Mouse (Mus musculus) neural tube, embryonic 11.5 days (tissue): Measurements from ENCODE around the gene Prr5. TPM values are rescaled to one million over a fixed set of nuclear protein-coding genes. Genes with fewer than 3 reads are reported as not detected.

ENCODE experiments used
- ATAC-seq: fragments of 200-750 bp; cut with Nextera tagmentation; 2 replicates; pipeline ENCODE4 v1.8.0; 2017; ENCODE audit warnings: moderate number of reproducible peaks, mild to moderate bottlenecking, moderate TSS enrichment, moderate library complexity; ENCODE audit not compliant: insufficient read depth, low FRiP score, low TSS enrichment
- DNase-seq: peaks from one replicate; pipeline ENCODE4 v3.0.0-alpha.2; 2015; ENCODE audit warnings: low spot score
- H3K27ac ChIP-seq: fragments of 300-500 bp; sonication (generic); 2 replicates; pipeline ENCODE4 v1.5.1; 2014; ENCODE audit warnings: low read depth, mild to moderate bottlenecking, low read length
- H3K27me3 ChIP-seq: fragments of 300-500 bp; sonication (generic); 2 replicates; pipeline ENCODE4 v1.6.1; 2014; ENCODE audit warnings: mild to moderate bottlenecking, low read length, mixed read lengths; ENCODE audit not compliant: control insufficient read depth, insufficient read depth
- H3K36me3 ChIP-seq: fragments of 300-500 bp; sonication (generic); 2 replicates; pipeline ENCODE4 v1.6.1; 2014; ENCODE audit warnings: mild to moderate bottlenecking, low read length, moderate library complexity, mixed read lengths; ENCODE audit not compliant: control insufficient read depth, insufficient read depth
- H3K4me1 ChIP-seq: fragments of 300-500 bp; sonication (generic); 2 replicates; pipeline ENCODE4 v1.6.1; 2014; ENCODE audit warnings: low read length, mixed read lengths; ENCODE audit not compliant: control insufficient read depth, insufficient read depth
- H3K4me2 ChIP-seq: fragments of 300-500 bp; sonication (generic); 2 replicates; pipeline ENCODE4 v1.6.1; 2014; ENCODE audit warnings: low read depth, mild to moderate bottlenecking, moderate library complexity
- H3K4me3 ChIP-seq: fragments of 300-500 bp; sonication (generic); 2 replicates; pipeline ENCODE4 v1.5.1; 2014; ENCODE audit warnings: low read depth, low read length
- H3K9ac ChIP-seq: fragments of 300-500 bp; sonication (generic); 2 replicates; pipeline ENCODE4 v1.6.1; 2014; ENCODE audit warnings: mild to moderate bottlenecking, low read length
- H3K9me3 ChIP-seq: fragments of 300-500 bp; sonication (generic); 2 replicates; pipeline ENCODE4 v1.6.1; 2016; ENCODE audit warnings: low read length; ENCODE audit not compliant: control insufficient read depth
- WGBS: fragments of 180-500 bp; shearing (Covaris S2); extraction: QIAGEN DNeasy Blood & Tissue Kit; methylation state at CpG from one replicate; pipeline ENCODE4 v1.1.7; 2014; 5-methylcytosine and 5-hydroxymethylcytosine counted together
- polyA plus RNA-seq: library from polyadenylated mRNA; unstranded; fragments of >200 nt; fragmentation: Nextera tagmentation; extraction: Ambion mirVana; gene quantifications from 2 replicates; pipeline ENCODE4 v1.2.1, GENCODE M21; 2014

Gene Prr5
- polyA plus RNA-seq, 1 experiment from 2014 or later: 19.3 TPM

GRCm38 (mm10) chr15:84736346-84736993, 67.0 kb downstream of the Prr5 start:
- WGBS: 65% methylated on average over 11 of the region's 11 CpGs
- no peak overlapping the region for H3K27ac ChIP-seq

GRCm38 (mm10) chr15:84736994-84737346, 67.5 kb downstream of the Prr5 start:
- WGBS: 52% methylated on average over 2 of the region's 4 CpGs

More at GRCm38 (mm10) chr15:84736346-84736993, 67.0 kb downstream of the Prr5 start:
- H3K9me3 ChIP-seq: no peaks in the 10 kb centered on the region
- ATAC-seq (no peak; the same call in 1 of the 2 replicates), DNase-seq (no peak)
- no peak overlapping the region for H3K4me2 ChIP-seq
- H3K9ac ChIP-seq: no peak overlapping the region
- no peak overlapping the region for H3K4me3 ChIP-seq
- H3K4me1 ChIP-seq: peaks cover 4% of the 10 kb centered on the region; the same call in 1 of the 2 replicates
- no peaks in the 10 kb centered on the region for H3K36me3 ChIP-seq
- no peaks in the 10 kb centered on the region for H3K27me3 ChIP-seq

GRCm38 (mm10) chr15:84738246-84738645, 68.8 kb downstream of the Prr5 start:
- WGBS: 92% methylated on average over 7 of the region's 7 CpGs
- H3K36me3 ChIP-seq: no peaks in the 10 kb centered on the region
- H3K9me3 ChIP-seq: no peaks in the 10 kb centered on the region
- no peak overlapping the region for H3K4me3 ChIP-seq
- DNase-seq: no peak
- H3K4me1 ChIP-seq: no peaks in the 10 kb centered on the region
- no peak overlapping the region for H3K27ac ChIP-seq
- no peaks in the 10 kb centered on the region for H3K27me3 ChIP-seq
- no peak overlapping the region for H3K9ac ChIP-seq
- no peak overlapping the region for H3K4me2 ChIP-seq
- ATAC-seq: no peak

More at GRCm38 (mm10) chr15:84736994-84737346, 67.5 kb downstream of the Prr5 start:
- DNase-seq: no peak
- H3K9me3 ChIP-seq: no peaks in the 10 kb centered on the region
- no peak overlapping the region for H3K4me2 ChIP-seq
- ATAC-seq: no peak
- no peak overlapping the region for H3K9ac ChIP-seq
- no peak overlapping the region for H3K4me3 ChIP-seq
- no peaks in the 10 kb centered on the region for H3K36me3 ChIP-seq
- H3K4me1 ChIP-seq: peaks cover 4% of the 10 kb centered on the region; the same call in 1 of the 2 replicates
- H3K27me3 ChIP-seq: no peaks in the 10 kb centered on the region
- H3K27ac ChIP-seq: no peak overlapping the region

- H3K9ac ChIP-seq: no peak overlapping the region
- no peaks in the 10 kb centered on the region for H3K4me1 ChIP-seq
- no peak overlapping the region for H3K4me2 ChIP-seq
- no peaks in the 10 kb centered on the region for H3K9me3 ChIP-seq
- DNase-seq (no peak), ATAC-seq (no peak)
- H3K36me3 ChIP-seq: no peaks in the 10 kb centered on the region
- H3K27me3 ChIP-seq: no peaks in the 10 kb centered on the region
- H3K27ac ChIP-seq: no peak overlapping the region
- WGBS: 79% methylated on average over 3 of the region's 3 CpGs
- no peak overlapping the region for H3K4me3 ChIP-seq
Measured at GRCm38 (mm10) chr15:84741573-84741972, 72.2 kb downstream of the Prr5 start.

- Histone ChIP-seq H3K36me3 (no peaks in the 10 kb centered on the region), H3K4me2 (no peak overlapping the region), H3K27me3 (no peaks in the 10 kb centered on the region), H3K4me1 (no peaks in the 10 kb centered on the region), H3K9me3 (no peaks in the 10 kb centered on the region), H3K9ac (no peak overlapping the region), H3K27ac (no peak overlapping the region), H3K4me3 (no peak overlapping the region)
- no peak for DNase-seq
- no peak for ATAC-seq
- WGBS: 14% methylated on average over 3 of the region's 3 CpGs
Measured at GRCm38 (mm10) chr15:84743347-84743746, 73.9 kb downstream of the Prr5 start.

GRCm38 (mm10) chr15:84744308-84744707, 74.9 kb downstream of the Prr5 start:
- Histone ChIP-seq H3K9ac (no peak overlapping the region), H3K4me2 (no peak overlapping the region), H3K27me3 (no peaks in the 10 kb centered on the region), H3K4me1 (no peaks in the 10 kb centered on the region), H3K9me3 (no peaks in the 10 kb centered on the region), H3K27ac (no peak overlapping the region), H3K36me3 (no peaks in the 10 kb centered on the region), H3K4me3 (no peak overlapping the region)
- ATAC-seq: no peak
- DNase-seq: no peak
- WGBS: 17% methylated on average over 2 of the region's 2 CpGs

GRCm38 (mm10) chr15:84745831-84746230, 76.4 kb downstream of the Prr5 start:
- Histone ChIP-seq H3K4me3 (no peak overlapping the region), H3K9ac (no peak overlapping the region), H3K4me1 (no peaks in the 10 kb centered on the region), H3K4me2 (no peak overlapping the region), H3K27ac (no peak overlapping the region), H3K27me3 (no peaks in the 10 kb centered on the region), H3K9me3 (no peaks in the 10 kb centered on the region), H3K36me3 (no peaks in the 10 kb centered on the region)
- ATAC-seq: no peak
- DNase-seq: no peak
- 85% methylated on average over 4 of the region's 4 CpGs for WGBS

Other genes starting within 250 kb of the Prr5 start
- gene Shisal1, start 222.5 kb upstream of the Prr5 start, polyA plus RNA-seq: 5.3 and 7.3 TPM in 2 replicates
- gene Rtl6, start 111.8 kb upstream of the Prr5 start, polyA plus RNA-seq: 25.0 and 28.7 TPM in 2 replicates
- gene Arhgap8, start 50.4 kb downstream of the Prr5 start, polyA plus RNA-seq: 3.0 and 4.9 TPM in 2 replicates
- 32.2 and 36.0 TPM in 2 replicates for gene Phf21b, start 186.4 kb downstream of the Prr5 start, polyA plus RNA-seq